Mouse (Mus musculus): ENCODE results near the gene Tpp2.

DNA sequence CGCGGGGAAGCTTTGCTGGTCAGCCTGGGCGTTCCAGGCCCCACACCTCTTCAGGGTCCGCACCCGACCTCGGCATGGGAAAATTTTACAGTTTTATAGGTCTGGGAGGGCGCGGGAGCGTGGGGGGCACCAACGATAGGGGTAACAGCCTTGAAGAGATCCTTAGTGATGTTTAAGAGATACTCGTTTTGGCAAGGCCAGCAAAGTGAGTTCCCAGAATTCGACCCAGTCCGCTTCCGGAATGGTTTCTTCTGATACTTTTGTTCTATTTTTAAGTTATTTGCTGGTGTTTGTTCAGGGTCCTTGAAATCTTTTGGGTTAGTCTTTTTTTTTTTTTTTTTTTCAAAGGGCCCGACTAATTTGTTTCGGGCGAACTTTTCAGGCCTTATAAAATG is 966 bp downstream of the Tpp2 start:
- TF ChIP-seq CTCF (conservative IDR thresholded peaks at IDR 0.05; ENCODE audit: low read length) (no peak), POU5F1 (IDR thresholded peaks at IDR 0.05; ENCODE audit: borderline replicate concordance, low read length) (no peak), NANOG (IDR thresholded peaks at IDR 0.05; ENCODE audit: borderline replicate concordance, low read length) (no peak)
